Mouse (Mus musculus) fibroblast of lung, adult 2 months (primary cell): ENCODE results near the gene Gigyf2.
"Not testable (repeated sequence)": the region's sequence is repeated elsewhere in the genome, so short reads cannot be mapped to it uniquely, and the experiment has no call there.

Source experiments
- DNase-seq: peaks from one replicate; pipeline ENCODE4 v3.0.0-alpha.2; 2011; ENCODE audit warnings: low read depth

Gene Gigyf2

DNA sequence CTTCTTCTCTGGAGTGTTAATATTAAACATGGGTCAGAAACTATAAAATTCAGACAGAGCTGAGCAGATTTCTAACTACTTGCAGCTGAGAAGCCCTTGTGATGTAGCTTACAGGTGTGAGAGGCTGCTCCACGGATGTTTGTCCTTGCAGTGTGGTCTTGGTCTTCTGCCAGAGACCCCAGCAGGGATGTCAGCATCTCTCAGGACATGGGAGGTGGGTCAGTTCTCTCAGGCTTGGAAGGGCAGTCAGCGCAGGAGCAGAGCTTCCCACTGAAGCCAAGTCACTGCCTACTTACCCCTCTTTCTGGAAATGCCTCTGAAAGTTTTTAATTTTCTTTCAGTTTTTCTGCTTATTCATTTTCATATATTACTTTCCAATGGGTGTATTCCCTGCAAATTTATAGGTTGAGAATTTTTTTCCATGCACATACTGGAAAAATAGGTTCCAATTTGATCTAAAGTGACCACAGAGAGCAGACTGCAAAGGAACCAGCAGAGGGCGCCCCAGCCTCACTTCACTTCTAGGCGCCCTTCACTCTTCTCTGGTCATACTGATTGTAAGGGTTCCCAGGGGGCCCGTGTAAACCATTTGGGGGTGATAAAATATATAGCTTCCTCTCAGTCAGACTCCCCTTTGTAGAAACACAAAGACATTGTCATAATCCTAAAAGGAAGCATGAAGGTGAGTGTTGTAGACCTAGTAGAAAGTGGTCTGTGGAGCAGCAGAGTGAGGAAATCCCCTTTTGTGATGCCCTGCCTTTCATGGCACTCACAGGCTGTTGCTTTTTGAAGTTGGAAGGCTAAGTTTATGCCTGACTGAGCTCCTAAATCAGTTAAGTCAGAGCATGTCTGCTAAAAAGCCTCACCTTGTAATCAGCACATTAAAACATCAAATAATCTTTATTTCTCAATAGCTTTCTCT, 120.6 kb downstream of the Gigyf2 start:
- DNase-seq = no peak

DNA sequence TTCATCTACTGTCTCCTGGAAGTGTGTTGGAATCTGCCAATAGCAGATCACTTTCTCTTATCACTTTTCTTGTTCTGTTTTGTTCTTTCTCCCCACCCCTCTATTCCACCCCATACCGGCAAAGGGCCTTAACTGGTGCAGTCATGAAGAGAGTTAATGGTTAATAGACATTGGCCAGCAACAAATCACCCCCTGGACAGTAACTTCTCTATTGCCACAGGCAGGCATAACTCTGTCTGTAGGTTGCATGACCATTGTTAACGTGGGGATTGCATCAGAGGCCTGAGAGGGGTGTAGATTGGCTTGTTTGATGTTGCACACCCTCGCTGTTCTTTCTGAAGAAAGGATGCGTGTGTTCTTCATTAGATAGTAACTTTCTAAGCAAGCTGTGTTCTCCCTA, 122.6 kb downstream of the Gigyf2 start:
- DNase-seq = no peak

DNA sequence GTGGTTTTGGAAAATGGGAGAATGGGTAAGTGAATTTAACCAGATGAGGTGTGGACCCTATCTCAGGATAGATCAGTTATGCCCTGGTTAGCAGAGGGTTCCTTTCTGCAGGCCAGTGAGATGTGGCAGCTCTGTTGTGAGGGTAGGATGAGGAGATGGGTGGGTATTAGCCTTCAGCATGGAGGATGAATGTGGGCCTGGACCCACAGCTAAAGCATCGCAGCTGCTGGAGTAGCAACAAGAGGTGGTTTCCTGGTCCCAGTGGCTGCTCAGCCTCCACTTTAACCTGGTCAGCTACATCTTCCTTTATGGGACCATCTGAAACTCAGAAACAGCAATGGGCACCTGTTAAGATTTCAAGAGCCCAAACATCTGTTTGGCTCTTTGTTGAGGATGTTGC, 129.6 kb downstream of the Gigyf2 start:
- DNase-seq = no peak

DNA sequence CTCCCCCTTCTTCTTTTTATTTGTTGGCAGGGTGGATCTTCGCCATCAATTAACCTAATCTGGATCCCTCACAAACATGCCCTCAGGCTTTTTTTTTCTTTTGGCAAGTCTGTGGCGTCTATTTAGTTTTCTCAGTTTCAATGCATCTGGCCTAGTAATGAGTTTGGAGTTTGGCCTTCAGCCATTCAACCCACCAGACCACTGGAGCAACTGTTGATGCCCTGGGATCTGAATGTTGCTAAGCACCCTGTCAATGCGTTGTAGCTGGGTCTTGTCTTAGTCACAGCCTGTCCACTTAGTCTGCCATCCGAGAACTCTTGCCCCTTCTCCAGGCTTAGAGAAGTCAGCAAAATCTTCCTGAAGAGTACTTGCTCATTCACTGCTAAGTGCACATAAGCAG, 131.2 kb downstream of the Gigyf2 start:
- no peak for DNase-seq

DNA sequence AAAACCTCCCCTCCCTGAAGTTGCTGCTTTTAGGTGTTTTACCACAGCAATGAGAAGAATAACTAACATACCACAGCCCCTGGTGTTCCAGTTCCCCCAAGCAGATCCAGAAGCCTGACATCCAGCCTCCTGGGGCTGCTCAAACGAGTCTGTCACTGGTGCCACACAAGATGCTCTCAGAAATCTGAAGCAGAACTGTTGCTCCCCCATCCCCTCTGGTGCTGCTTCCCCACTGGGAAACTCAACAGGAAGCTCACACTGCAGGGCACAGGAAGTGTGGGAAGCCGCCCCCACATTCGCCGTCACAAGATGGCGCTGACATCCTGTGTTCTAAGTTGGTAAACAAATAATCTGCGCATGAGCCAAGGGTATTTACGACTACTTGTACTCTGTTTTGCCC, 133.1 kb downstream of the Gigyf2 start:
- not testable (repeated sequence) for DNase-seq

DNA sequence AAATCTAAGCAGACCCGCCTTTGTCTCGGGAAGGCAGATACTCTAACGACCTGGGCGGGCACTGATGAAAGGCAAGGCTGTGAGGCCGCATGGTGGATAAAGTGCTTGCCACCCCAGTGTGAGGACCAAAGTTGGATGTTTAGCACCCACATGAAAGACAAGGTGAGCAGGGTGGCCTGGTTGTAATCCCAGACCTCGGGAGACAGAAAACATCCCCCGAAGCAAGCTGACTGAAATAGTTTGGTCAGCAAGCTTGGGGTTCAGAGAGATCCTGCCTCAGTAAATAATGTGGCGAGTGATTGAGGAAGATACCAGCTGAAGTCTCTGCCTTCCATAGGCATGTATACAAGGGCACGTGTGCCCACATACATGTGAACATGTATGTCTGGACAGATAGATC, 140.7 kb downstream of the Gigyf2 start:
- DNase-seq = no peak

DNA sequence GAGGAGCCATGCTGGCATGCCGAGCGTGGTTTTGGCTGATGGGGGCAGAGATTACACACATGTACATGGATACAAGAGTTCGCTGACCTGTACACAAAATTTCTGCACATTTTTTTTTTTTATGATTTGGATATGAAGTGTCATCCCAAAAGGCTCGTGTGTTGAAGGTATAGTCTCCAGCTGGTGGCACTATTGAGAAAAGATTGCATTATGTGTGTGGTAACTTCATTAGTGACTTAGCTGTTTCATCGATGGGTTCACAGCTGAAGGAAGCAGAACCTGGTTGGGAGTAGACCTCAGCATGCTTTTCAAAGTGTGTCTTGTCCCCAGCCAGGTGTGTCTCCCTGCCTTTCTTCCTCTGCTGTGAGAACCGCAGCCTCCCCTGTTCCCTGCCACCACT, 141.5 kb downstream of the Gigyf2 start:
- DNase-seq = no peak

DNA sequence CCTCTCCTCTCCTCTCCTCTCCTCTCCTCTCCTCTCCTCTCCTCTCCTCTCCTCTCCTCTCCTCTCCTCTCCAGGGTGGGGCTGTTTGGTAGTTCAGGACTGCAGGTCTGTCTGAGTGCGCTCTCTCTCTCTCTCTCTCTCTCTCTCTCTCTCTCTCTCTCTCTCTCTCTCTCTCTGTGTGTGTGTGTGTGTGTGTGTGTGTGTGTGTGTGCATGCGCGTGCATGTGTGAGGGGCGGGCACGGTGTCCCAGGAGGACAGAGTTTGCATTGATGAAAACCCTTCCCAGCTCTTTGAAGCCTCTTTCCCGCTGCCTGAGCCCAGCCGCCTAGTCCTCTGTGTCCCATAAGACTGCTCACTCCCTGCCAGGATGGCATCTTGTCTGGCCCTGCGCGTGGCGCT, 143.2 kb downstream of the Gigyf2 start, which contains the start of gene Snorc:
TSS of gene Snorc (plus strand) at position 301 of the 400 bp plus-strand sequence.
- DNase-seq = not testable (repeated sequence)

DNA sequence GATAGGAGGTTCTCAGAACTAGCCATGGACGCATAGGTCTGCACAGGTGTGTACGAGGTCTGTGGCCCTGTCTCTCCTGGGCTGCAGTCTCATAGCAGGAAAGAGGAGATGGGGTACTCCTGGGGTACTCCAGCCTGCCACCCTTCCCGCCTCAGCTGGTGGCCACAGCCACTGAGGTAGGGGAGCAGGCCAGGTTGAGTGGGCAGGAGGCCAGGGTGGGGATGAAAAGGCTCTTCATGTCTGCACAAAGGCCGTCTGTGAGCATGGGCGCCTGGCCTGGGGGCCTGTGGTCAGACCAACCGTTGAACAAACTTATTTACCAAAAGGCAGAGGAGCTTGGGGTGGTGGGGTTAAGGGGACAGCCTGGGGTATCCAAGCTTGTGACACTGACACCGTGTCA, 145.1 kb downstream of the Gigyf2 start:
- no peak for DNase-seq

DNA sequence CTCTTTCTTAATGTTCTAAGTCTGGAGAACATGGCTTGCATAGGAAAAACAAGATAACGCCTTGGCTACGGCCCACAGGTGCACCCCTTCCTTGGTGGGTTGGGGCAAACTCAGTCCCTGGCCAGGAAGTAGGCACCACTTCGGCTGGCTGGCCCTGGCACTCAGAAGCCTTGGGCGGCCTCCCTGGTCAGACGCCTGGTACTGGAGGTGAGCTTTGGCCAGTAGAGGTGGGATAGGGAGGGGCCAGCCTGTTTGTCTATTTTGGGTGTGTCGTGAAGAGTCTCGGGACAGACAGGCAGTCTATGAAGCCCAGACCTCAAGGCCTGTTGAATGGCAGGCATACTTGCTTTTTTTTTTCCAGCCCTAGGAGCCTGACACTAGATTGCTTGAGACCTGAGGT, 145.8 kb downstream of the Gigyf2 start:
- DNase-seq = no peak

DNA sequence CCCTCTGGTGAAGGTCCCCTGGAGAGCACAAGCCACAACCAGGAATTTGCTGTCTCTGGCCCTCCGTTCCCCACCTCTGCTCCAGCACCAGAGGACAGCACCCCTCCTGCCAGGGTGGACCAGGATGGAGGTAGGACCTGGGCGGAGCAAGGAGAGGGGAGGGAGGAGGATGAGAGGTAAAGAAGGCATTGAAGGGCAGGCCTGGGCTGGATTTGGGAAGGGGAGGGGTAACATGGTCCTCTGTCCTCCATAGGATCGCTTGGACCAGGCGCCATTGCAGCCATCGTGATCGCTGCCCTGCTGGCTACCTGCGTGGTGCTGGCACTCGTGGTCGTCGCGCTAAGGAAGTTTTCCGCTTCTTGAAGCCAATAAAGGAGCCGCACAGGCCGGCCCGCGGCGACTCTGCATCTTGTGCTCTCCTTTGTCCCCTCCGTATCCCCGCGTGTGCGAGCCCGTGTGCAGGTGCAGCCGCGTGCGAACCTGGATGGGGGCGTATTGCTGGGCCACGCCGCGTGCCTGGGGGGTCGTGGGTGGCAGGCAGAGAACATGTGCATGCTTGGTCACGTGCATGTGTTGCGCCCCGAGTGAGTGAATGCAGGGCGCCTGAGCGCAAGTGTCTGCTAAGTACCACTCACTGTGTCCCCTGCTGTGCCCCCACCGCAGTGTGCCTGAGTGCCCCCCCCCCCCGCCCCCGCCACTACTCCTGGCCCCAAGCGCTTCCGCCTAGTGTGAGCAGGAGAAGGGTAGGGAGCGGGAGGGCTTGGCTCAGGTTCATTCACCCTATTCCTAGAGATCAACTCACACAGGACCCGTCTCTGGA, 148.5 kb downstream of the Gigyf2 start:
- no peak for DNase-seq

DNA sequence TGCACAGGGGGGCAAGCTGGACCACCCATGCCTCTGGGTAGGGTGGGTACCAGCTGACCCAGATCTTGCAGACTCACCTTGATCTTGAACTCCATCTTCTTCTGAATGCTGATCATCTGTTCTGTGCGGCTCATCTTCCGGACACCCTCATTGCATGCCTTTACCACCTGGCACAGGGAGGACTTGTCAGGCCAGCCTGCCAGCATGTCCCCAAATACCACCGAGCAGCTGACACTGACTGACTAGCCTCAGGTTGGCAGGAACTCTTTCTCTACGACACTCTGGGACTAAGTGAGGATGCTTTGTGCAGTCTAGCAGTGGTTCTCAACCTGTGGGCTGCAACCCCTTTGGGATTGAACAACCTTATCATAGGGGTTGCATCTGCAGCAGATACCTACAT, 155.7 kb downstream of the Gigyf2 start:
- DNase-seq = no peak

DNA sequence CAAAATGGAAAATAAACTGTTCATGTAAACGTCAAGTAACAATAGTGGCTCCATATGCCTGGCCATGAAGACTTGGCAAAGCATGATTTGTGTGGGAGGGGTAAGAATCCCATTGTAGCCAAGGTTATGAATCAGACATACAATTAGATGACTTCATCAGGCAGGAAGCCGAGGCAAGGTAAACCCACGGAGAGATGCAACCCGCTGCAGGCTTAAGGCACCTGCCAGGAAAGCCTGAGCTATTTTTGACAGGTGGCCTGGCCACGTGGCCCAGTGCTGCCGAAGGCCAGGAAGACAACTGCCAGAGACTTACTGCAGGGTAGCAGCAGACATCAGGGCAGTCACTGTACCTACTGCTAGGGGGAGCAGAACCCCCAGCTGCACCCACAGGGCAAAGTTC, 159.6 kb downstream of the Gigyf2 start:
- DNase-seq = peak; percentile 15

DNA sequence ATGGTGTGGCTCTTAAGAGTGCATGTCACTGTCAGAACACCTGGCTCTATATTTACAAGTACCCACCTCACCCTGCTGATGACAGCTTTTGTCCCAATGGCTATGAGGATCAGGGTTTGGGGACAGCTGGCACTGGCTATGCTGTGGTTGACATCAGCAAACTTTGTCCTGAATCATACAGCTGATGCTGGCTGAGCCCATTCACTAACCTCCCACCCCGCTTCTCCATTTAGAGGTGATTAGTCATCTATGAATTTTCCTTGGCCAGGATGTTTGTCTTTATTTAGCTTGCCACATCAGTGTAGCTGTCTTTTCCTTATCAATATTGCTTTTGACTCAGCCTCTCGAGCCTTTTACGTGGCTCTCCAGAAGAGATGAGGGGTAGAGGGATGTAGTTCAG, 165.5 kb downstream of the Gigyf2 start:
- DNase-seq = peak; percentile 20

DNA sequence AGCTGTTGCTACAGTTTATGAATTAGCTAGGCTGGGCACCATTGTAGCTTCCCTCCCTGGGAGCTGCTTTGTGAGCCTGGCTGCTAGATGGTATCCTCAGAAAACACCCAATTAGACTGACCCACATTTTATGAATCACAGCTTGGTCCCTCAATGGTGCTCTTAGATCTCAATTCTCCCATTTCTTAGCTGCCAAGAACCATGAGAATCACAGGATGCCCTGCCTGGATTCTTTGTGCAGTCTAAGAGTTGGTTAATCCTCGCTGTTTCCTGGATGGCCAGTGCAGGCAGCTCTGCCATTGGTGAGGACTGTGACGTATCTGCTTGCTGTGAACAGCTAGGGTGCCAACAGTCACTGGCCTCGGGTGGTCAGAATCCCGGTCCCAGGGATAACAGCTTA, 166.7 kb downstream of the Gigyf2 start:
- DNase-seq = no peak
